13 mouse cellular contexts compared by ENCODE assay signal in genomic region chr9:100266528-100267387, GRCm38 (mm10).
A peak's percentile ranks its signal among the peaks of the same experiment; 100 is the strongest.
DNase-seq lines count a peak whose midpoint lies in the region; ATAC-seq and TF ChIP-seq lines count a peak whose summit lies in the region.
"Had no signal": no experiment of that assay in that cellular context is flagged by ENCODE, and none has a peak within 500 bp of the region (broad histone marks: within the 10 kb centered on the region; RNA-seq: fewer than 3 reads in every experiment).

No protein-coding gene starts in this region.

- H3K9me3 ChIP-seq in forebrain, embryonic 16.5 days (ENCODE audit: control insufficient read depth, low read length), result no peaks in the 10 kb centered on the region
- H3K9me3 ChIP-seq in midbrain, embryonic 11.5 days (ENCODE audit: control insufficient read depth, low read length), result no peaks in the 10 kb centered on the region

- no peaks in the 10 kb centered on the region for H3K36me3 ChIP-seq in forebrain, embryonic 16.5 days (ENCODE audit: control insufficient read depth, insufficient read depth)
- H3K36me3 ChIP-seq in midbrain, embryonic 11.5 days (ENCODE audit: control insufficient read depth, insufficient read depth, low read length), result no peaks in the 10 kb centered on the region
- no peaks in the 10 kb centered on the region for H3K36me3 ChIP-seq in heart, adult 2 months (ENCODE audit: control insufficient read depth, insufficient read depth, low read length)

- WGBS in cerebellum, adult 2 months, result 28% methylated on average over 16 of the region's 16 CpGs
- 3% methylated on average over 16 of the region's 16 CpGs for WGBS in forebrain, embryonic 16.5 days
- WGBS in midbrain, embryonic 11.5 days, result 13% methylated on average over 16 of the region's 16 CpGs
- WGBS in heart, adult 2 months, result 44% methylated on average over 16 of the region's 16 CpGs

- no peak for TF ChIP-seq EP300 in heart, adult 2 months (IDR thresholded peaks at IDR 0.05; ENCODE audit: insufficient read depth, low read depth, low read length)

- peak overlapping the region; percentile 45 for H3K4me2 ChIP-seq in forebrain, embryonic 16.5 days (ENCODE audit: low read length)
- peak overlapping the region; percentile 16 for H3K4me2 ChIP-seq in midbrain, embryonic 11.5 days

- no peak overlapping the region for H3K4me3 ChIP-seq in cerebellum, adult 2 months (replicated peaks; ENCODE audit: insufficient read depth, low read depth, low read length)
- peak overlapping the region; percentile 20 for H3K4me3 ChIP-seq in forebrain, embryonic 16.5 days (replicated peaks; ENCODE audit: low read length)
- no peak overlapping the region for H3K4me3 ChIP-seq in midbrain, embryonic 11.5 days (ENCODE audit: low read depth, low read length)
- no peak overlapping the region for H3K4me3 ChIP-seq in heart, adult 2 months
- H3K4me3 ChIP-seq: layer of hippocampus, adult 2 months had no signal

- TF ChIP-seq POLR2A in cerebellum, adult 2 months (IDR thresholded peaks at IDR 0.05; ENCODE audit: borderline replicate concordance, insufficient read depth, low read length), result no peak
- TF ChIP-seq POLR2A in heart, adult 2 months (IDR thresholded peaks at IDR 0.05; ENCODE audit: insufficient read depth, low read depth, low read length), result no peak

- no peaks in the 10 kb centered on the region for H3K4me1 ChIP-seq in cerebellum, adult 2 months (ENCODE audit: control insufficient read depth, insufficient read depth, low read length)
- H3K4me1 ChIP-seq in forebrain, embryonic 16.5 days (replicated peaks; ENCODE audit: control insufficient read depth, insufficient read depth, low read length), result peaks cover 12% of the 10 kb centered on the region
- peaks cover 11% of the 10 kb centered on the region for H3K4me1 ChIP-seq in midbrain, embryonic 11.5 days (ENCODE audit: control insufficient read depth, insufficient read depth, low read length)
- H3K4me1 ChIP-seq in heart, adult 2 months (ENCODE audit: control insufficient read depth, insufficient read depth, low read length), result no peaks in the 10 kb centered on the region

- intact Hi-C loops in heart, adult 2 months (cut with DNase I), result no loop called here

- H3K9ac ChIP-seq in forebrain, embryonic 16.5 days (replicated peaks; ENCODE audit: low read depth, low read length), result 0 out of 2 replicates have a peak overlapping the region, but pooled peaks have one; percentile 35
- H3K9ac ChIP-seq in midbrain, embryonic 11.5 days (ENCODE audit: low read length), result no peak overlapping the region
- no peak overlapping the region for H3K9ac ChIP-seq in heart, adult 2 months (ENCODE audit: low read depth, low read length)

- H3K27me3 ChIP-seq in cerebellum, adult 2 months (ENCODE audit: control insufficient read depth, insufficient read depth, low read length), result peaks cover 2% of the 10 kb centered on the region; the same call in 1 of the 2 replicates
- H3K27me3 ChIP-seq in forebrain, embryonic 16.5 days (replicated peaks; ENCODE audit: control insufficient read depth, insufficient read depth, low read length), result peaks cover 29% of the 10 kb centered on the region
- peaks cover 3% of the 10 kb centered on the region; the same call in 1 of the 2 replicates for H3K27me3 ChIP-seq in midbrain, embryonic 11.5 days (ENCODE audit: control insufficient read depth, insufficient read depth, low read length)
- H3K27me3 ChIP-seq in heart, adult 2 months (ENCODE audit: control insufficient read depth, insufficient read depth, low read length), result no peaks in the 10 kb centered on the region

- no peak for TF ChIP-seq CTCF in cerebellum, adult 2 months (IDR thresholded peaks at IDR 0.05; ENCODE audit: borderline replicate concordance, insufficient read depth, low read depth, low read length)
- no peak for TF ChIP-seq CTCF in heart, adult 2 months (IDR thresholded peaks at IDR 0.05)

- ATAC-seq in forebrain, embryonic 16.5 days, result no peak
- peak; percentile 66 for ATAC-seq in midbrain, embryonic 11.5 days (ENCODE audit: low FRiP score)

- DNase-seq in cerebellum, postnatal 14 days, result peak; percentile 4 to 9
- DNase-seq in cerebellum, adult 2 months, result no peak
- DNase-seq in midbrain, embryonic 11.5 days (ENCODE audit: low spot score, missing footprints), result peak; percentile 93
- peak; percentile 72 for DNase-seq in retina, postnatal 1 day
- DNase-seq in kidney, adult 11 months, result no peak
- no peak for DNase-seq in cerebellum, adult 18-20 months
- DNase-seq in heart, adult 2 months, result no peak
- DNase-seq: cerebellum, adult 9-11 months; heart, postnatal 36 days; kidney, adult 8-10 months; lung, adult 18-20 months had no signal

- no peak overlapping the region for H3K27ac ChIP-seq in cerebellum, adult 2 months (ENCODE audit: insufficient read depth, low read length)
- no peak overlapping the region for H3K27ac ChIP-seq in forebrain, embryonic 16.5 days (ENCODE audit: low read length)
- no peak overlapping the region for H3K27ac ChIP-seq in midbrain, embryonic 11.5 days (ENCODE audit: low read depth, low read length)
- H3K27ac ChIP-seq in heart, adult 2 months, result no peak overlapping the region
- H3K27ac ChIP-seq: layer of hippocampus, adult 2 months had no signal

- H3K79me2 ChIP-seq in heart, adult 2 months (replicated peaks; ENCODE audit: control insufficient read depth, insufficient read depth, low read length), result no peaks in the 10 kb centered on the region

Comparison
In these comparisons a context has a peak if more than half of its experiments do, and no peak if none do; other contexts are left out.
1. DNase-seq: peak in cerebellum, postnatal 14 days (2 of 2), midbrain, embryonic 11.5 days (single experiment) and retina, postnatal 1 day (single experiment); none in cerebellum, adult 2 months (0 of 2), kidney, adult 11 months (single experiment), cerebellum, adult 18-20 months (0 of 2) and heart, adult 2 months (0 of 2).